Mouse (Mus musculus): ENCODE results near the gene Gm10310.
"Not testable (repeated sequence)": the region's sequence is repeated elsewhere in the genome, so short reads cannot be mapped to it uniquely, and the experiment has no call there.

GRCm38 (mm10) chr10:129976040-129976439 is 8.8 kb downstream of the Gm10310 start, which contains the start of gene Olfr247:
- not testable (repeated sequence) for TF ChIP-seq POLR2A (IDR thresholded peaks at IDR 0.05; ENCODE audit: borderline replicate concordance, low read depth, low read length); CTCF (IDR thresholded peaks at IDR 0.05; ENCODE audit: low read depth, low read length)

All from bone marrow macrophage, adult 2 months (primary cell).